10 mouse cellular contexts compared by ENCODE assay signal in the genomic region with DNA sequence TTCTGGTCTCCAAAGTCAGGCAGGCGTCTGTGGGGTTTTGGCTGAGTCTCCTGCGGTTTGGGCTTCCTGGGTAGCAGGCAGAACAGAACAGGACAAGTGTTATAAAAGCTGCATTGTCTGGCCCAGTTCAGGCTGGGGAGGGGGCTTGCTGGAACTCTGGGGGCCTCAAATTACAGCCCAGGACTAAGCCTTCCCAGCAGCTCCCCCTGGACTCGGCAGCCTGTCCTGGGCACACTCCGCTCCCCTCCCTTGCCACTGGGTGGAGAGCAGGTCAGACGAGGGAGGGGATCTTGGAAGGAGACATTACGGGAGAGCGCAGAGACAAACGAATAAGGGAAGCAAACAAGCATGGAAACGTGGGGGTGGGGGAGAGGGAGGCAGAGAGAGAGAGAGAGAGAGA. TPM values are rescaled to one million over a fixed set of nuclear protein-coding genes. Genes with fewer than 3 reads are reported as not detected.
DNase-seq lines count a peak whose midpoint lies in the region; ATAC-seq and TF ChIP-seq lines count a peak whose summit lies in the region.
"Had no signal": no experiment of that assay in that cellular context is flagged by ENCODE, and none has a peak within 500 bp of the region (broad histone marks: within the 10 kb centered on the region; RNA-seq: fewer than 3 reads in every experiment).

No protein-coding gene starts in this region.

- peak; percentile 57 for DNase-seq in forebrain, embryonic 10.5 days (ENCODE audit: extremely low spot score, low spot score)
- no peak for DNase-seq in lung, adult 2 months
- peak; percentile 75 for DNase-seq in limb, embryonic 11.5 days (ENCODE audit: low spot score)
- DNase-seq in cerebellum, postnatal 25 days, result no peak
- DNase-seq in kidney, postnatal 4 days, result no peak
- DNase-seq: liver, embryonic 13.5 days; thymus, adult 2 months had no signal

- TF ChIP-seq CTCF in lung, adult 2 months (IDR thresholded peaks at IDR 0.05; ENCODE audit: insufficient read depth, low read length), result no peak

- peaks cover 62% of the 10 kb centered on the region for H3K4me1 ChIP-seq in forebrain, embryonic 10.5 days
- H3K4me1 ChIP-seq in forebrain, embryonic 16.5 days (replicated peaks; ENCODE audit: control insufficient read depth, insufficient read depth, low read length), result peaks cover 22% of the 10 kb centered on the region
- peaks cover 40% of the 10 kb centered on the region for H3K4me1 ChIP-seq in lung, embryonic 16.5 days (replicated peaks; ENCODE audit: control insufficient read depth, insufficient read depth, low read length)
- H3K4me1 ChIP-seq in lung, adult 2 months (ENCODE audit: control insufficient read depth, insufficient read depth, low read length), result peaks cover 3% of the 10 kb centered on the region; the same call in 1 of the 2 replicates
- peaks cover 35% of the 10 kb centered on the region for H3K4me1 ChIP-seq in limb, embryonic 11.5 days (ENCODE audit: control insufficient read depth, insufficient read depth, low read length)
- peaks cover 40% of the 10 kb centered on the region for H3K4me1 ChIP-seq in stomach, embryonic 15.5 days

- no peak for TF ChIP-seq POLR2A in lung, adult 2 months (IDR thresholded peaks at IDR 0.05; ENCODE audit: borderline replicate concordance, extremely low read depth, low read depth, low read length)

- no peak overlapping the region for H3K4me2 ChIP-seq in forebrain, embryonic 16.5 days (ENCODE audit: low read length)
- H3K4me2 ChIP-seq in lung, embryonic 16.5 days (ENCODE audit: low read depth, low read length), result peak overlapping the region; percentile 83
- peak overlapping the region; percentile 60 for H3K4me2 ChIP-seq in limb, embryonic 11.5 days (ENCODE audit: low read depth, severe bottlenecking)
- H3K4me2 ChIP-seq in stomach, embryonic 15.5 days, result peak overlapping the region; percentile 90

- H3K9me3 ChIP-seq in forebrain, embryonic 10.5 days, result peaks cover 4% of the 10 kb centered on the region; the same call in 1 of the 2 replicates
- H3K9me3 ChIP-seq in forebrain, embryonic 16.5 days (ENCODE audit: control insufficient read depth, low read length), result no peaks in the 10 kb centered on the region
- H3K9me3 ChIP-seq in lung, embryonic 16.5 days (ENCODE audit: control insufficient read depth, low read length), result peaks cover 5% of the 10 kb centered on the region
- H3K9me3 ChIP-seq in limb, embryonic 11.5 days (ENCODE audit: control insufficient read depth, low read length), result no peaks in the 10 kb centered on the region; the same call in 1 of the 2 replicates
- no peaks in the 10 kb centered on the region for H3K9me3 ChIP-seq in stomach, embryonic 15.5 days
- H3K9me3 ChIP-seq: liver, embryonic 13.5 days had no signal

- H3K27me3 ChIP-seq in forebrain, embryonic 10.5 days (ENCODE audit: poor library complexity, severe bottlenecking), result peaks cover 71% of the 10 kb centered on the region
- H3K27me3 ChIP-seq in forebrain, embryonic 16.5 days (replicated peaks; ENCODE audit: control insufficient read depth, insufficient read depth, low read length), result peaks cover 26% of the 10 kb centered on the region
- no peaks in the 10 kb centered on the region for H3K27me3 ChIP-seq in lung, embryonic 16.5 days (ENCODE audit: control insufficient read depth, insufficient read depth, low read depth, low read length)
- H3K27me3 ChIP-seq in limb, embryonic 11.5 days (ENCODE audit: control insufficient read depth, insufficient read depth, low read length), result peaks cover 14% of the 10 kb centered on the region
- no peaks in the 10 kb centered on the region for H3K27me3 ChIP-seq in stomach, embryonic 15.5 days (replicated peaks)

- H3K36me3 ChIP-seq in forebrain, embryonic 10.5 days (replicated peaks), result peaks cover 27% of the 10 kb centered on the region
- H3K36me3 ChIP-seq in forebrain, embryonic 16.5 days (ENCODE audit: control insufficient read depth, insufficient read depth), result no peaks in the 10 kb centered on the region
- peaks cover 12% of the 10 kb centered on the region for H3K36me3 ChIP-seq in lung, embryonic 16.5 days (ENCODE audit: control insufficient read depth, insufficient read depth, low read length)
- peaks cover 10% of the 10 kb centered on the region for H3K36me3 ChIP-seq in limb, embryonic 11.5 days (ENCODE audit: control insufficient read depth, insufficient read depth, low read length)
- H3K36me3 ChIP-seq in stomach, embryonic 15.5 days, result peaks cover 7% of the 10 kb centered on the region; the same call in 1 of the 2 replicates
- H3K36me3 ChIP-seq: liver, embryonic 13.5 days had no signal

- peak overlapping the region; percentile 74 for H3K4me3 ChIP-seq in forebrain, embryonic 10.5 days
- H3K4me3 ChIP-seq in forebrain, embryonic 16.5 days (replicated peaks; ENCODE audit: low read length), result no peak overlapping the region
- H3K4me3 ChIP-seq in lung, embryonic 16.5 days (ENCODE audit: low read length), result peak overlapping the region; percentile 80
- H3K4me3 ChIP-seq in lung, adult 2 months (replicated peaks; ENCODE audit: extremely low read depth, low read depth, low read length), result no peak overlapping the region
- peak overlapping the region; percentile 90 for H3K4me3 ChIP-seq in limb, embryonic 11.5 days (ENCODE audit: low read depth, low read length)
- peak overlapping the region; percentile 80 for H3K4me3 ChIP-seq in stomach, embryonic 15.5 days (replicated peaks)

- no peak overlapping the region for H3K9ac ChIP-seq in forebrain, embryonic 16.5 days (replicated peaks; ENCODE audit: low read depth, low read length)
- peak overlapping the region; percentile 88 for H3K9ac ChIP-seq in lung, embryonic 16.5 days (ENCODE audit: low read length)
- H3K9ac ChIP-seq in limb, embryonic 11.5 days (ENCODE audit: low read length), result peak overlapping the region; percentile 79
- H3K9ac ChIP-seq in stomach, embryonic 15.5 days, result no peak overlapping the region
- H3K9ac ChIP-seq: liver, embryonic 13.5 days had no signal

- peak overlapping the region; percentile 85 for H3K27ac ChIP-seq in forebrain, embryonic 10.5 days
- no peak overlapping the region for H3K27ac ChIP-seq in forebrain, embryonic 16.5 days (ENCODE audit: low read length)
- H3K27ac ChIP-seq in lung, embryonic 16.5 days (ENCODE audit: low read length), result peak overlapping the region; percentile 5; the same call in 1 of the 2 replicates
- peak overlapping the region; percentile 63 for H3K27ac ChIP-seq in limb, embryonic 11.5 days (replicated peaks; ENCODE audit: low read depth, low read length)
- H3K27ac ChIP-seq in stomach, embryonic 15.5 days, result no peak overlapping the region
- H3K27ac ChIP-seq: liver, embryonic 13.5 days had no signal

- ATAC-seq in forebrain, embryonic 16.5 days, result no peak
- no peak for ATAC-seq in lung, embryonic 16.5 days (ENCODE audit: low read depth)
- peak; percentile 53 for ATAC-seq in limb, embryonic 11.5 days (ENCODE audit: insufficient number of reproducible peaks, low FRiP score, low TSS enrichment, low read depth)
- no peak for ATAC-seq in stomach, embryonic 15.5 days (ENCODE audit: insufficient read depth, low FRiP score, low read depth)

- WGBS in forebrain, embryonic 10.5 days, result 4% methylated on average over 9 of the region's 9 CpGs
- 11% methylated on average over 9 of the region's 9 CpGs for WGBS in forebrain, embryonic 16.5 days
- WGBS in lung, embryonic 16.5 days, result 14% methylated on average over 9 of the region's 9 CpGs
- 46% methylated on average over 9 of the region's 9 CpGs for WGBS in lung, adult 2 months
- WGBS in limb, embryonic 11.5 days, result 7% methylated on average over 9 of the region's 9 CpGs
- WGBS in stomach, embryonic 15.5 days, result 18% methylated on average over 9 of the region's 9 CpGs

RNA-seq across cellular contexts. Expression of a gene that starts 3.3 kb away (rescaled TPM):
- polyA plus RNA-seq in forebrain, embryonic 10.5 days (2016; fragmentation: Nextera tagmentation; extraction: Ambion mirVana), result 13.1 and 13.2 TPM in 2 replicates
- 2.0 and 2.5 TPM in 2 replicates for polyA plus RNA-seq in forebrain, embryonic 16.5 days (2015; fragmentation: Nextera tagmentation; extraction: Ambion mirVana)
- polyA plus RNA-seq in lung, embryonic 16.5 days (2015; fragmentation: Nextera tagmentation; extraction: Ambion mirVana), result 18.1 and 22.1 TPM in 2 replicates
- polyA plus RNA-seq in lung, adult 2 months (2012; rRNA removed), result 38.8 and 51.1 TPM in 2 replicates
- 56.4 and 100.0 TPM in 2 replicates for polyA plus RNA-seq in limb, embryonic 11.5 days (2014; fragmentation: Nextera tagmentation; extraction: Ambion mirVana)
- 10.3 and 11.2 TPM in 2 replicates for polyA plus RNA-seq in stomach, embryonic 15.5 days (2015; fragmentation: Nextera tagmentation; extraction: Ambion mirVana)

Comparison
In these comparisons a context has a peak if more than half of its experiments do, and no peak if none do; other contexts are left out.
1. H3K27ac ChIP-seq: peak in forebrain, embryonic 10.5 days (single experiment), lung, embryonic 16.5 days (single experiment) and limb, embryonic 11.5 days (single experiment); none in forebrain, embryonic 16.5 days (single experiment) and stomach, embryonic 15.5 days (single experiment).
2. H3K4me3 ChIP-seq: peak in forebrain, embryonic 10.5 days (single experiment), lung, embryonic 16.5 days (single experiment), limb, embryonic 11.5 days (single experiment) and stomach, embryonic 15.5 days (single experiment); none in forebrain, embryonic 16.5 days (single experiment) and lung, adult 2 months (single experiment).
3. DNase-seq: peak in forebrain, embryonic 10.5 days (single experiment) and limb, embryonic 11.5 days (single experiment); none in lung, adult 2 months (single experiment), cerebellum, postnatal 25 days (0 of 2) and kidney, postnatal 4 days (0 of 2).
4. H3K9ac ChIP-seq: peak in lung, embryonic 16.5 days (single experiment) and limb, embryonic 11.5 days (single experiment); none in forebrain, embryonic 16.5 days (single experiment) and stomach, embryonic 15.5 days (single experiment).